ENCODE assay signal across 7 mouse cellular contexts in the genomic region with DNA sequence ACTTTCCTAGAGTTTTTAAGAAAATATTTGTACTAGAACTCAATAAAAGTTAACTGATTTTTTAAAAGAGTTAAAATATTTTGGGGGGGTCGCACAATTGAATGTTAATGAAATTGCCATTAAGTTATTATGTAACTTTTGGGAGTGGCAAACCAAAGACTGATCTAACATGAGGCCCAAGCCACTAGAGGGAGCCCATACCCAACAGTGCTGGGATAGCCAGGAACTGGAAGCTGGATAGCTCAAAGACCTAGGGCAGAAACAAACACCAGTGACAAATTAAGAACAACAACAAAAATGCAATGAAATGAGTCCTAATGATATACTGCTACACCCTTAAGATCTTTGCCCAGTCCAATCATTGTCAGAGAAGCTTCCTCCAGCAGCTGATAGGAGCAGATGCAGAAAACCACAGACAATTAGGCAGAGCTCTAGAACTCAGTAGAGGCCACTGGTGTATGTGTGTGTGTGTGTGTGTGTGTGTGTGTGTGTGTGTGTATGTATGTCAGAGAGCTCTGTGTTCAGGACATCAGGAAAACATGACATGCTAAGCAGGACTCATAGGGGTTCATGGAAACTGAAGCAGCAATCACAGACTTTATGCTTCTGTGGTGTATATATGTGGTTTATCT.
A peak's percentile ranks its signal among the peaks of the same experiment; 100 is the strongest.
DNase-seq lines count a peak whose midpoint lies in the region; ATAC-seq and TF ChIP-seq lines count a peak whose summit lies in the region.

No protein-coding gene starts in this region.

- H3K9me3 ChIP-seq in neural tube, embryonic 15.5 days (replicated peaks) = no peaks in the 10 kb centered on the region
- H3K9me3 ChIP-seq in liver, embryonic 14.5 days (ENCODE audit: control insufficient read depth, low read length) = no peaks in the 10 kb centered on the region
- H3K9me3 ChIP-seq in stomach, postnatal 0 days (ENCODE audit: control insufficient read depth, low read length) = no peaks in the 10 kb centered on the region

- no peaks in the 10 kb centered on the region for H3K36me3 ChIP-seq in neural tube, embryonic 15.5 days
- no peaks in the 10 kb centered on the region for H3K36me3 ChIP-seq in liver, embryonic 14.5 days (replicated peaks; ENCODE audit: control insufficient read depth, insufficient read depth, low read depth)
- no peaks in the 10 kb centered on the region for H3K36me3 ChIP-seq in stomach, postnatal 0 days (ENCODE audit: control insufficient read depth, insufficient read depth, low read length)

- no peak for ATAC-seq in neural tube, embryonic 15.5 days (ENCODE audit: low FRiP score)
- ATAC-seq in liver, embryonic 14.5 days (ENCODE audit: insufficient read depth) = no peak
- ATAC-seq in stomach, postnatal 0 days (ENCODE audit: low FRiP score, low TSS enrichment) = no peak

- H3K4me3 ChIP-seq in neural tube, embryonic 15.5 days (replicated peaks) = no peak overlapping the region
- H3K4me3 ChIP-seq in liver, embryonic 14.5 days (ENCODE audit: insufficient read depth in 1 of 2, low read depth in 2 of 2, low read length in 2 of 2) = no peak overlapping the region
- H3K4me3 ChIP-seq in stomach, postnatal 0 days (ENCODE audit: low read depth, low read length) = no peak overlapping the region

- 18% methylated on average over 1 of the region's 1 CpGs for WGBS in neural tube, embryonic 15.5 days
- 7% methylated on average over 1 of the region's 1 CpGs for WGBS in liver, embryonic 14.5 days (ENCODE audit: insufficient replicate concordance)
- 14% methylated on average over 1 of the region's 1 CpGs for WGBS in stomach, postnatal 0 days

- H3K4me2 ChIP-seq in neural tube, embryonic 15.5 days = no peak overlapping the region
- H3K4me2 ChIP-seq in liver, embryonic 14.5 days (ENCODE audit: low read depth) = no peak overlapping the region
- no peak overlapping the region for H3K4me2 ChIP-seq in stomach, postnatal 0 days (replicated peaks; ENCODE audit: low read depth)

- peak; percentile 34 for DNase-seq in neural tube, embryonic 10.5 days (ENCODE audit: extremely low spot score, low spot score)
- peak; percentile 18 for DNase-seq in adrenal gland, adult 8-10 months
- DNase-seq in embryo, embryonic 10.5 days (ENCODE audit: low spot score) = peak; percentile 80
- peak; percentile 22 for DNase-seq in hindlimb bud, embryonic 11.5 days (ENCODE audit: extremely low spot score, low read depth, low spot score)
- DNase-seq in liver, embryonic 14.5 days (ENCODE audit: low read depth in 3 of 3, low spot score in 3 of 3) = no peak
- peak; percentile 51 for DNase-seq in stomach, postnatal 0 days (ENCODE audit: low spot score)

- no peak overlapping the region for H3K9ac ChIP-seq in neural tube, embryonic 15.5 days (replicated peaks)
- H3K9ac ChIP-seq in liver, embryonic 14.5 days (replicated peaks) = no peak overlapping the region
- no peak overlapping the region for H3K9ac ChIP-seq in stomach, postnatal 0 days (ENCODE audit: low read length)

- no peaks in the 10 kb centered on the region for H3K4me1 ChIP-seq in neural tube, embryonic 15.5 days
- no peaks in the 10 kb centered on the region for H3K4me1 ChIP-seq in liver, embryonic 14.5 days (replicated peaks; ENCODE audit: control insufficient read depth in 2 of 2, insufficient read depth in 2 of 2, low read length in 1 of 2)
- H3K4me1 ChIP-seq in stomach, postnatal 0 days (replicated peaks; ENCODE audit: control insufficient read depth, insufficient read depth) = no peaks in the 10 kb centered on the region

- no peak for TF ChIP-seq EP300 in liver, embryonic 14.5 days (IDR thresholded peaks at IDR 0.05; ENCODE audit: low read depth)
- TF ChIP-seq EP300 in stomach, postnatal 0 days (optimal IDR thresholded peaks at IDR 0.05) = no peak

- TF ChIP-seq CTCF in liver, embryonic 14.5 days (IDR thresholded peaks at IDR 0.05; ENCODE audit: low read depth) = peak; percentile 44; the same call in 1 of the 2 replicates
- peak; percentile 79 for TF ChIP-seq CTCF in stomach, postnatal 0 days (IDR thresholded peaks at IDR 0.05; ENCODE audit: low read depth)

- H3K27ac ChIP-seq in neural tube, embryonic 15.5 days (replicated peaks) = no peak overlapping the region
- H3K27ac ChIP-seq in liver, embryonic 14.5 days = no peak overlapping the region
- H3K27ac ChIP-seq in stomach, postnatal 0 days (replicated peaks) = no peak overlapping the region

- H3K27me3 ChIP-seq in neural tube, embryonic 15.5 days (replicated peaks) = no peaks in the 10 kb centered on the region
- H3K27me3 ChIP-seq in liver, embryonic 14.5 days (ENCODE audit: control insufficient read depth, insufficient read depth, low read length) = no peaks in the 10 kb centered on the region
- no peaks in the 10 kb centered on the region for H3K27me3 ChIP-seq in stomach, postnatal 0 days (ENCODE audit: control insufficient read depth, insufficient read depth, low read length)

Comparison
In these comparisons a context has a peak if more than half of its experiments do, and no peak if none do; other contexts are left out.
1. DNase-seq: peak in neural tube, embryonic 10.5 days (single experiment), adrenal gland, adult 8-10 months (single experiment), embryo, embryonic 10.5 days (single experiment), hindlimb bud, embryonic 11.5 days (single experiment) and stomach, postnatal 0 days (single experiment); none in liver, embryonic 14.5 days (0 of 3).